Mouse (Mus musculus): Measurements from ENCODE around the gene Ankrd33.
"Not testable (repeated sequence)": the region's sequence is repeated elsewhere in the genome, so short reads cannot be mapped to it uniquely, and the experiment has no call there.

The Ankrd33 gene

GRCm38 (mm10) chr15:101086956-101087355, 28.6 kb upstream of the Ankrd33 start:
- no peak for DNase-seq (ENCODE audit: low read depth)

- no peak for DNase-seq (ENCODE audit: low read depth)
These were observed 27.3 kb upstream of the Ankrd33 start for GRCm38 (mm10) chr15:101088291-101088690.

GRCm38 (mm10) chr15:101091551-101091950, 24.0 kb upstream of the Ankrd33 start:
- DNase-seq (ENCODE audit: low read depth) = no peak

- DNase-seq (ENCODE audit: low read depth) = no peak
These were observed 23.3 kb upstream of the Ankrd33 start for GRCm38 (mm10) chr15:101092121-101092828.

GRCm38 (mm10) chr15:101092829-101093648, 22.5 kb upstream of the Ankrd33 start:
- no peak for DNase-seq (ENCODE audit: low read depth)

GRCm38 (mm10) chr15:101093988-101094387, 21.6 kb upstream of the Ankrd33 start:
- no peak for DNase-seq (ENCODE audit: low read depth)

- DNase-seq (ENCODE audit: low read depth) = no peak
These were observed 20.6 kb upstream of the Ankrd33 start for GRCm38 (mm10) chr15:101094979-101095378.

GRCm38 (mm10) chr15:101095392-101095791, 20.2 kb upstream of the Ankrd33 start:
- no peak for DNase-seq (ENCODE audit: low read depth)

- DNase-seq (ENCODE audit: low read depth) = no peak
These were observed 17.4 kb upstream of the Ankrd33 start for GRCm38 (mm10) chr15:101097985-101098651.

- DNase-seq (ENCODE audit: low read depth) = no peak
These were observed 14.6 kb upstream of the Ankrd33 start for GRCm38 (mm10) chr15:101100996-101101395.

- DNase-seq (ENCODE audit: low read depth) = no peak
These were observed 11.8 kb upstream of the Ankrd33 start for GRCm38 (mm10) chr15:101103605-101104304.

- DNase-seq (ENCODE audit: low read depth) = peak; percentile 57
These were observed 10.0 kb upstream of the Ankrd33 start for GRCm38 (mm10) chr15:101105496-101105994.

- no peak for DNase-seq (ENCODE audit: low read depth)
These were observed 9.5 kb upstream of the Ankrd33 start for GRCm38 (mm10) chr15:101106011-101106410.

- no peak for DNase-seq (ENCODE audit: low read depth)
These were observed 7.5 kb upstream of the Ankrd33 start for GRCm38 (mm10) chr15:101107906-101108671.

GRCm38 (mm10) chr15:101113176-101113575, 2.4 kb upstream of the Ankrd33 start:
- DNase-seq (ENCODE audit: low read depth) = no peak

GRCm38 (mm10) chr15:101113778-101114177, 1.8 kb upstream of the Ankrd33 start:
- DNase-seq (ENCODE audit: low read depth) = not testable (repeated sequence)

- DNase-seq (ENCODE audit: low read depth) = no peak
These were observed 3.0 kb downstream of the Ankrd33 start for GRCm38 (mm10) chr15:101118399-101119125.

- no peak for DNase-seq (ENCODE audit: low read depth)
These were observed 6.1 kb downstream of the Ankrd33 start for GRCm38 (mm10) chr15:101121411-101122289.

GRCm38 (mm10) chr15:101122290-101122589, 6.7 kb downstream of the Ankrd33 start:
- DNase-seq (ENCODE audit: low read depth) = no peak

GRCm38 (mm10) chr15:101123202-101123601, 7.6 kb downstream of the Ankrd33 start:
- DNase-seq (ENCODE audit: low read depth) = no peak

Data from c-Kit-positive CD71-negative TER-119-negative erythroid progenitor cells, embryonic 14.5 days (primary cell).